Mouse (Mus musculus) ES-E14 (cell line): Measurements from ENCODE around the gene Trpm1.

ENCODE experiments used
- CHD2 ChIP-seq: IDR thresholded peaks from 2 replicates; pipeline ENCODE4 v1.6.1; 2014; ENCODE audit warnings: mild to moderate bottlenecking, low read depth, low read length, inconsistent platforms
- HCFC1 ChIP-seq: IDR thresholded peaks from 2 replicates; pipeline ENCODE4 v1.6.1; 2012; ENCODE audit warnings: low read length, inconsistent platforms, borderline replicate concordance; ENCODE audit not compliant: insufficient read depth

DNA sequence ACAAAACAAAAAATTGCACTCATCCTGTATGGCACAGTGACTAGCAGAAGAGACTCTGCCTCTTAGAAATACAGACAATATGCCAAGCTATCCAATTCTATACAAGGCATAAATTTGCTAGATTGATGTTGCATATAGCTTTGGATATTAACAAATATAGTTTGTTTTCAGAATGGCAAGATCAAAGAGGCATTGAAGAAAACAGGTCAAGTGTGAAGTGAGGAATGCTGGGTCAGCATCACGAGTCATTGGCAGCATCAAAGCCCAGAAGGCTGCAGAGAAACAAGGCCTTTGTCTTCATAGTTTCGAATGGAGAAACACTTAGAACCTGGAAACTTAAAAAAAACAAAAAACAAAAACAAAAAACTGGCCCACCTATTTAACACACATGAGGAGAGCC lies 78.4 kb downstream of the Trpm1 start:
- TF ChIP-seq HCFC1: no peak
- TF ChIP-seq CHD2: no peak
